Mouse (Mus musculus) gastrocnemius, postnatal 4 days (tissue): ENCODE data around the gene Prrg2. TPM values are rescaled to one million over a fixed set of nuclear protein-coding genes. Genes with fewer than 3 reads are reported as not detected.
"Not testable (repeated sequence)": the region's sequence is repeated elsewhere in the genome, so short reads cannot be mapped to it uniquely, and the experiment has no call there.

Experiments used
- DNase-seq, 2 experiments: peaks; one replicate each; pipeline ENCODE4 v3.0.0; 2021 to 2022; ENCODE audit warnings: low spot score in 2 of 2, mixed read lengths in 2 of 2
- total RNA-seq, 2 experiments: library from RNA; stranded (reverse); gene quantifications; 2 replicates each; pipeline ENCODE4 v1.2.3; 2021

The Prrg2 gene
- total RNA-seq, 2 experiments from 2014 or later: 11.7 to 12.3 TPM

DNA sequence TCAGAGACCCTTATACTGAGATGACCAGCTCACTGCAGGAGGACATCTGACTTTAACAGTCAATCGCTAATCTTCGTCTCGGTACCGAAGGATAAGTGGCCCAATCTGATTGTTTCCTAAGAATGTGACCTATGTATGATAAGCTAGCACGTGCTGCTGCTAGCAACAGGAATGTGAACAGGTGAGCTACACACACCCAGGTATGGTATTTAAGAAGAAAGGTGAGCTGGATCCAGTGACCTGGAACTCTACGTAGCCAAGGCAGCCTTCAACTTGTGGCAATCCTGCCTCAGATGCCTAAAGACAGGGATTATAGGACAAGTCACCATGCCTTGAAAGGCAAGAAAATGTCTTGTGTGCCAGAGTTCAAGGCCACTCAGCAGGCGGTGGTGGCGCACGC is 24.1 kb downstream of the Prrg2 start:
- DNase-seq: no peak

DNA sequence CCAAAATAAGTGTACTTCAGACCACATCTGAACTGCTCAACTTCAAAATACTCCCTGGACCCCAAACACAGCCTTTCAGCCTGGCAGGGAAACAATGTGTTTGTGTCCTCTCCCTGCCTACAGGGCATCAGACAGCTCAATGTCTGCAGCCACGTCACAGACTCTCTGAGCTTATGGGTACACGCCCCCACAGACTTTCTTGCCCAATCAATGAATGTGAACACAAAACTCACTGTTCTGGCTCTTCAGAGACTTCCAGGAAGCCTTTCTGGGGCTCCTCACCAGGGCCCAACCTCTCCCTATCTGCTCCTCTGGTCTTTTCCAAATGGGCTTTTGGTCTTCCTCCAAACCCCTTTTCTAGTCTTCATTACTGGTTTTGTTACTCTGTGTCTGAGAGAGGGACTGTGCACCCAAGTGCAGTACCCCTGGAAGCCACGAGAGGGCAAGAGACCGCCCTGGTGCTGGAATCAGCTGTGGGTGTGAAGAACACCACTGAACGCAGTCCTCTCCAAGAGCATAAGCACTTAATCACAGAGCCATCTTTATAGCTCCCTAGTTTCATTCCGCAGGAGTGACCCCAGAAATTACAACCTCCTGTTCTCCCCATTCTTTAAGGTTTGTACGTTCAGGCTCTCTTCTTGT is 24.6 kb downstream of the Prrg2 start:
- peak in 1 of 2 experiments; percentile 58 for DNase-seq

- no peak for DNase-seq
Observed at GRCm38 (mm10) chr7:45036702-45037101, 25.8 kb downstream of the Prrg2 start.

DNA sequence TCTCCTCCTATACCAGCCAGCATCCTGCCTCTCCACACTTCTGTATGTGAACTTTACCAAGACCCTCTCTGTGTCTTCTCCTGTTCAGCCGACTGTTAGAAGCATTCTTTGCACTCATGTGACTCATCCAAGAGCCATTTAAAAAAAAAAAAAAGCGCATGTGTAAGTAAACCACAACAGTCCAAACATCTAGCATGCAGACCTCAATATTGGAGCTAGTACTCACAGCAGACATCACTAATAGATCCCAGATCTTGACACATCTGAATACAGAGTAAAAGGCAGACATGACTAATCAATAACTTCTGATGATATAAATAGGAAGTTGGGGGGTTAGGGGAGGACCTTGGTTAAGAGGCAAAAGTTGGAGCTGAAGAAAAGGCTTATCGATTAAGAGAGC is 26.8 kb downstream of the Prrg2 start:
- no peak for DNase-seq

- no peak for DNase-seq
Observed at GRCm38 (mm10) chr7:45033722-45034359, 28.6 kb downstream of the Prrg2 start.

DNA sequence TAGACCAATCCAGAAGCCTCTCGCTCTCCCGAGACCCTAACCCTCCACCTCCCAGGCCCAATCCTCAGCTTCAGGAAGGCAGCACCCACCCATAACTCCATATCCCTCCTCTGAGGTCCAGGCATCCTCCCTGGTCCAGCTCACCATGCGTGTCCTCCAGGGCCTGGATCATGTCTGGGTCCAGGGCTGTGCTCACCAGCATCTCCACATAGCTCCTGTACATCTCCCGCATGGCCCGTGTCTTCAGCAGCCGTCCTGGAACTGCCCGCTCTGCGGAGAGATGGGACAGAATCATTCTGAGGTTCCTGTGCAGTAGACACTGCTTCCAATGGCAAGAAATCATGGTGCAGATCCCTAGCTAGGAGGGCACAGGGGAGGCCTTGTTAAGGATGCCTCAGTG is 31.6 kb downstream of the Prrg2 start:
- no peak for DNase-seq

DNA sequence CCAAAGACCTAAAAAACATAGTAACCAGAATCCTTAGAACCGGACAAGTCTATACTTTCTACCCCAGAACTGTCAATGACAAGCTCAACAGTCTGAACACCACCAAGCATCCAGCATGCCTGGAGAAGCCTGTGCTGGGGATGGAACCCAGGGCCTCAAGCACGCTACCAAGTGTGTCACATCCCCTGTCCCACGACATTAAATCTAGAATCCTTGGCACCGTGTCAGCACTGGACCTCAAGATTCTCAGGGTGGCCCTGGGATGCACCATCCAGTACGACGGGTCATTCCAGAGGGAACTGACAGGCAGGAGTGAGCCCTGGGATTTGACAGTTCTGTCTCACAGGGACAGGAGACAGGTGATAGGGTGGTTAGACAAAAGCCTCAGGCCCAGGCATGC is 32.5 kb downstream of the Prrg2 start:
- DNase-seq: no peak

DNA sequence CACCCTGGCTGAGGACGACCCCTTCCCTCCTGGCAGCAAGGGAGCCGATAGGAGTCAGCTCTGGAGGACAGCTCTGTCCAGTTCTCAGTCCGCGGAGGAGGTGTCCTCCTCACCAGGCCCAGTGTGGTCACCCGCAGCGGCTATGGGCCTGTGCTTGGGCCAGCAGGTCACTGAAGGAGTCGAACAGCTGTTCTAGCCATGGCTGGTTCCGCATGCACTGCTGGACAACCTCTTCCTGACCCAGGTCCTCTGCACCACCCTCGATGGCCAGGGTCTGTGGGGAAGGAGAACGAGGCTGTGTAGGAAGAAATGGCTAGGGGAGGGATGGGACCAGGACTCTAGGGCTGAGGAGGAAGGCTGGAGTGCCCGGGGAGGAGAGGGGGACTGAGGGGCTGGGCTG is 34.1 kb downstream of the Prrg2 start:
- no peak for DNase-seq

DNA sequence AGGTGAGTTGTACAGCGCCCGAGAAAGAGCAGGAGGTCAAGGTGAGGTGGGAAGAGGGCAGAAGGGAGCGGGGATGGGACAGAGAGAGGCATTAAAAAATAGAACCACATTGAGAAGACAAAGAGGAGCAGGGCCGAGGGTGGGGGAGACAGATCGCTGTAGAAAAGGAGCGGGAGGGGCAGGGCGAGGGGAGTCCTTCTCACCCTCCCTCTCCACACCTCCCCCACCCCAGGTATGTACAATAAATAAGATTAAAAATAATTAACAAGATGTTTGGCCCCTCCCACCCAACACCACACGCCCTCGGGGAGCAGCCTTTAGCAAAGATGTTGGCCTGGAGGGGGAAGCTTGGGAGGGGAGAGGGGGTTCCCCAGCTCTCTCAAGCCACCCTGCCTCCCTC is 34.7 kb downstream of the Prrg2 start:
- no peak for DNase-seq

DNA sequence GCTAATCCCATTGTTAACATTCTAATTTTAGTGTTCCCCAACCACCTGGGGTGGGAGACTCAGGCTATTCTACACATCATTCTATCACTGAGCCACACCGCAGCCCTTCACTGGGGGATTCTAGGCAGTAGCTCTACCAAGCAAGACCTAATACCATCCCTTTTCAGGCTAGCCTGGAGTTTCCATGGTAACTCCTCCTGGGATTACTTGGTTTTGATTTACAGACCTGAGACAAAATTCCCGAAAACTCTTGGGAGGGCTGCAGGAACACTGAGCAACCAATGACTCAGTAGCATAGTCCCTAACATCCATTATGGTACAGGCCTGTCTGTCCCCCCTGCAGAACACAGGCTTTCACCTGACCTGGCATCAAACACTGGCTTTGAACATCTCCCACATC is 36.2 kb downstream of the Prrg2 start:
- DNase-seq: no peak

GRCm38 (mm10) chr7:45025601-45026220 is 36.8 kb downstream of the Prrg2 start:
- no peak for DNase-seq

DNA sequence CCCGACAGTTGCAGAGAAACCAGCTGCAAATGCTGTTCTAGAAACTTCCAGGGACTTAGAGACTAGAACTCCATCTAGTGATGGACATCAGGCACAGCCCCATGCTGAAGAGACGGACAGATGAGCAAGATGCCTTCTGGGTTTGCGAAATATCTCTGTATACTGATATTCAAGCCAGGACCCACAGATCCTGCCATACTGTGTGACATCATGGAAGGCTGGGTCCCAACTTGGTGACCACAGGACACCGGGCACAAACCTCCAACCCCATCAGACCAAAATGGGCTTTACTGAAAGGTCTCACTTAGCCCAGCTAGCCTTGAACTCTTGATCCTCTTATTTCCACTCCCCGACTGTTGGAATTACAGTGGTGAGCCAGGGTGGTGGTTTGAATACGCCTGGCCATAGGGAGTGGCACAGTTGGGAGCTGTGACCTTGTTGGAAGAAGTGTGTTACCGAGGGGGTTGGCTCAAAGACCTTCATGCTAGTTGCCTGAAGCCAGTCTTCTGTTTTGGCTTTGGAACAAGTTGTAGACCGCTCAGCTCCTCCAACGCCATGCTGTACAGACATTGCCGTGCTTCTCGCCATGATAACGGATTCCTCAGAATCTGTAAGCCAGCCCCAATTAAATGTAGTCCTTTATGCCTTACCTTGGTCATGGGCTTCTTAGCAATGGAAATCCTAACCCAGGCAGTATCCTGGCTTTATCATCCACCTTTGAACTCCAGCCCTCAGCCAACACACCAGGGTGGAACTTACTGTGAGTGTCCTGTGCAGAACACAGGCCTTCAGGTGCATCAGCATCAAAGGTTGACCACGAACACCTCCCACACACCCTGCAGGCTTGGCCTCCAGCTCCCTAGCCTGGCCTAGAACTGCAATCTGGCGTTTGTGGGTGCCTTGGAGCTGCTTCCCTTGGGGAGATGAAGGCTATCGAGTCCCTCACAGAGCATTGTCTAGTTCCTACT is 37.9 kb downstream of the Prrg2 start:
- no peak for DNase-seq

- DNase-seq: not testable (repeated sequence)
Observed at GRCm38 (mm10) chr7:45023711-45024110, 38.8 kb downstream of the Prrg2 start.

- DNase-seq: no peak
Observed at GRCm38 (mm10) chr7:45020225-45020624, 42.3 kb downstream of the Prrg2 start.

GRCm38 (mm10) chr7:45019031-45019571 is 43.4 kb downstream of the Prrg2 start:
- DNase-seq: peak in 1 of 2 experiments; percentile 70

GRCm38 (mm10) chr7:45017242-45018061 is 45.0 kb downstream of the Prrg2 start, which contains the start of gene Rras:
Gene Rras, plus strand, starts transcription at chr7:45017961.
- DNase-seq: peak; percentile 82 to 93

- no peak for DNase-seq
Observed at GRCm38 (mm10) chr7:45016761-45017160, 45.7 kb downstream of the Prrg2 start.

DNA sequence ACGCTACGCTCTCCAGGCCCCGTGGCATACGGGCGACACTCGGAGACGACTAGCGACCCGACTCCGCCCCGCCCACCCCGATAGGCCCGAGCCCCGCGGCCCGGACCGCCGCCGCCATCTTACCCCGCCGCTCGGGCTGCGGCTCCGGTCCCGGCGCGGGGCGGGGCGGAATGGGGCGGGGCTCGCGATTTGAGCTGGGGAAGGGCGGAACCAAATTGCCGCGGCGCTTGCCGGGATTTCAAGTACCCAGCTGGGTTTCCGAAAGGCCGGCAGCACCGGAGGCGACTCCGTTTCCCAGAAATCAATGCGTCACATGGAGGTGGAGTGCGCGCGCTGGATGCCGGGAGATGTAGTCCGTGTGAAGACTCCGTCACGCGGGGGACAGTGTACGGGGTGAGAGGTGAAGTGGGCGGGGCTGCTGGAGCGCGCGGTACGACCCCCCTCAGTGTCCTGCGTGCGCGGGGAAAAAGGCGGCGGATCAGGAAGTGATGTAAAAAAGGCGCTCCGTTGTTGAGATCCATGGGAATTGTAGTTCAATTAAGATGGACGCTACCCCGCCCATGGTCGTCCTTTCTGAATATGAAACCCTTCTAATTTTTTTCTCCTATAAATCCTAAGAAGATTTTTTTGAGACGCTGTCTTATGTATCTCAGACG is 46.4 kb downstream of the Prrg2 start, which contains the start of gene Scaf1:
Gene Scaf1 (minus strand): TSS at position 407 of the 656 bp plus-strand sequence.
- DNase-seq: peak; percentile 98 to 99

- no peak for DNase-seq
Observed at GRCm38 (mm10) chr7:45015344-45015956, 47.0 kb downstream of the Prrg2 start.
